Mouse (Mus musculus): ENCODE measurements around the gene Ncstn. TPM values are rescaled to one million over a fixed set of nuclear protein-coding genes. Genes with fewer than 3 reads are reported as not detected.

Gene Ncstn
- polyA plus RNA-seq, 1 experiment from 2014 or later, result 115 TPM

- Histone ChIP-seq H3K4me2 (ENCODE audit: low read depth, low read length) (peak overlapping the region; percentile 27; the same call in 1 of the 2 replicates), H3K9me3 (ENCODE audit: control insufficient read depth, low read length) (no peaks in the 10 kb centered on the region), H3K36me3 (ENCODE audit: control insufficient read depth, insufficient read depth, low read length) (no peaks in the 10 kb centered on the region), H3K27ac (ENCODE audit: low read depth, low read length) (peak overlapping the region; percentile 91), H3K4me3 (ENCODE audit: low read depth, low read length) (no peak overlapping the region), H3K4me1 (ENCODE audit: control insufficient read depth, insufficient read depth, low read length) (peaks cover 31% of the 10 kb centered on the region), H3K27me3 (ENCODE audit: control insufficient read depth, insufficient read depth, low read length) (no peaks in the 10 kb centered on the region), H3K9ac (replicated peaks; ENCODE audit: low read depth, low read length) (0 out of 2 replicates have a peak overlapping the region, but pooled peaks have one; percentile 7)
- ATAC-seq (ENCODE audit: low read depth), result peak; percentile 28
- WGBS, result 8% methylated on average over 12 of the region's 13 CpGs
These were observed 33.3 kb downstream of the Ncstn start for GRCm38 (mm10) chr1:172049131-172049782.

GRCm38 (mm10) chr1:172048241-172048734 is 34.3 kb downstream of the Ncstn start:
- Histone ChIP-seq H3K4me1 (ENCODE audit: control insufficient read depth, insufficient read depth, low read length) (peaks cover 27% of the 10 kb centered on the region), H3K4me2 (ENCODE audit: low read depth, low read length) (peak overlapping the region; percentile 21), H3K9me3 (ENCODE audit: control insufficient read depth, low read length) (no peaks in the 10 kb centered on the region), H3K9ac (replicated peaks; ENCODE audit: low read depth, low read length) (0 out of 2 replicates have a peak overlapping the region, but pooled peaks have one; percentile 28), H3K4me3 (ENCODE audit: low read depth, low read length) (no peak overlapping the region), H3K36me3 (ENCODE audit: control insufficient read depth, insufficient read depth, low read length) (no peaks in the 10 kb centered on the region), H3K27ac (ENCODE audit: low read depth, low read length) (peak overlapping the region; percentile 91), H3K27me3 (ENCODE audit: control insufficient read depth, insufficient read depth, low read length) (no peaks in the 10 kb centered on the region)
- 6% methylated on average over 6 of the region's 6 CpGs for WGBS
- peak; percentile 83 for ATAC-seq (ENCODE audit: low read depth)

DNA sequence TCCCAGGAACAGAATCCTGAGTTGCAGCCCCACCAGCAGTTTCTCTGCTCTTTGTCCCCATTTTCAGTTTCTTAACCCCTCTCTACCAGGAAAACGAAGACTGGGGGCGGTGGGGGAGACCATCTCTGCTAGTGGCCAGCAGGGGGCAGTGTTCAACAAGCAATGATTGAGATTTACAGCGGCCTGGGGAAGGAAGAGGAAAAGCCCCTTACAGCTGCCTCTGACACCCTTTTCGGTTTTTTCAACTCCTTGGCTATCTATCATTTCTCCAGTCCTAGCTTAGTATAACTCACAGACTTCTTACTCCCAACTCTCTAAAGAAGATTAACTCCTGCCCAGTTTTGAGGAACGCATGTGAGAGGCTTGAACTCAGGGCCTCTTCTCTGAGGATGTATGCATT is 35.7 kb downstream of the Ncstn start:
- 8% methylated on average over 5 of the region's 5 CpGs for WGBS
- H3K27me3 ChIP-seq (ENCODE audit: control insufficient read depth, insufficient read depth, low read length), result no peaks in the 10 kb centered on the region
- no peaks in the 10 kb centered on the region for H3K9me3 ChIP-seq (ENCODE audit: control insufficient read depth, low read length)
- H3K4me2 ChIP-seq (ENCODE audit: low read depth, low read length), result no peak overlapping the region; the same call in 1 of the 2 replicates
- H3K9ac ChIP-seq (replicated peaks; ENCODE audit: low read depth, low read length), result no peak overlapping the region
- no peaks in the 10 kb centered on the region for H3K36me3 ChIP-seq (ENCODE audit: control insufficient read depth, insufficient read depth, low read length)
- no peak overlapping the region for H3K27ac ChIP-seq (ENCODE audit: low read depth, low read length)
- peak; percentile 16; the same call in 1 of the 2 replicates for ATAC-seq (ENCODE audit: low read depth)
- peaks cover 20% of the 10 kb centered on the region for H3K4me1 ChIP-seq (ENCODE audit: control insufficient read depth, insufficient read depth, low read length)
- no peak overlapping the region for H3K4me3 ChIP-seq (ENCODE audit: low read depth, low read length)

DNA sequence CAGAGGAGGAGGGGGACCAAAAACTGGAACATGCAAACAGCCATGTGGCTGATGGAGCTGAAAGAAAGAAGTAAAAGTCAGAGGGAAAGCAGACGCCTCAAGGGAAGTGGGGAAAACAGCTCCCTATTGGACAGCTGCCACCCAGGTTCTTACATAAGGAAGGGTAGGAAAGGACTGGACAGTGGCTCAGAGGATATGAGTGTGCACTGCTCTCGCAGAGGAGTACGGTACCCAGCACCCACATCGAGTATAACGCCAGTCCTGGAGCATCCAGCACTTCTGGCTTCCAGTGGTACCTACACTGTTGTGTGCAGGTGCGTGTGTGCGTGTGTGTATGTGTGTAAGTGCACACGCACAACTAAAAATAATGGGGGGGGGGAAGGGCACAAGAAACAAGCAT is 36.2 kb downstream of the Ncstn start:
- ATAC-seq (ENCODE audit: low read depth), result no peak
- Histone ChIP-seq H3K36me3 (ENCODE audit: control insufficient read depth, insufficient read depth, low read length) (no peaks in the 10 kb centered on the region), H3K27ac (ENCODE audit: low read depth, low read length) (no peak overlapping the region), H3K4me3 (ENCODE audit: low read depth, low read length) (no peak overlapping the region), H3K4me1 (ENCODE audit: control insufficient read depth, insufficient read depth, low read length) (peaks cover 20% of the 10 kb centered on the region), H3K9me3 (ENCODE audit: control insufficient read depth, low read length) (no peaks in the 10 kb centered on the region), H3K27me3 (ENCODE audit: control insufficient read depth, insufficient read depth, low read length) (no peaks in the 10 kb centered on the region), H3K4me2 (ENCODE audit: low read depth, low read length) (no peak overlapping the region), H3K9ac (replicated peaks; ENCODE audit: low read depth, low read length) (no peak overlapping the region)
- WGBS, result 77% methylated on average over 8 of the region's 8 CpGs

DNA sequence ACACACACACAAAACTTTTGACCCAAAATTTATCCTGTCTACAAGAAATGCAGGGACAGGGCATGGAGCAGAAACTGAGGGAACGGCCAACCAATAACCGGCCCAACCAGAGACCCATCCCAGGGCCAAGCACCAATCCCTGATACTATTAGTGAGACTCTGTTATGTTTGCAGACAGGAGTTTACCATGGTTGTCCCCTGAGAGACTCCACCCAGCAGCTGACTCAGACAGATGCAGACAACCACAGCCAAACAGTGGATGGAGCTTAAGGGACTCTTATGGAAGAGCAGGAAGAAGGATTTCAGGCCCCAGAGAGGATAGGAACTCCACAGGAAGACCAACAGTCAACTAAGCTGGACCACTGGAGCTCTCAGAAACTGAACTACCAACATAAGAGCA is 52.7 kb downstream of the Ncstn start:
- no peak for ATAC-seq (ENCODE audit: low read depth)
- no peak overlapping the region for H3K9ac ChIP-seq (replicated peaks; ENCODE audit: low read depth, low read length)
- no peak overlapping the region for H3K4me3 ChIP-seq (ENCODE audit: low read depth, low read length)
- peaks cover 20% of the 10 kb centered on the region for H3K4me1 ChIP-seq (ENCODE audit: control insufficient read depth, insufficient read depth, low read length)
- H3K9me3 ChIP-seq (ENCODE audit: control insufficient read depth, low read length), result no peaks in the 10 kb centered on the region
- no peaks in the 10 kb centered on the region for H3K36me3 ChIP-seq (ENCODE audit: control insufficient read depth, insufficient read depth, low read length)
- 85% methylated on average over 2 of the region's 2 CpGs for WGBS
- H3K4me2 ChIP-seq (ENCODE audit: low read depth, low read length), result no peak overlapping the region
- no peaks in the 10 kb centered on the region for H3K27me3 ChIP-seq (ENCODE audit: control insufficient read depth, insufficient read depth, low read length)
- no peak overlapping the region for H3K27ac ChIP-seq (ENCODE audit: low read depth, low read length)

GRCm38 (mm10) chr1:172028394-172029275 is 54.0 kb downstream of the Ncstn start, which contains the start of gene Vangl2:
Vangl2 (minus strand) TSS chr1:172028444.
- Histone ChIP-seq H3K4me2 (ENCODE audit: low read depth, low read length) (peak within 1 kb of the TSS; percentile 93), H3K4me1 (ENCODE audit: control insufficient read depth, insufficient read depth, low read length) (peaks cover 33% of the 10 kb centered on the region), H3K27ac (ENCODE audit: low read depth, low read length) (peak within 1 kb of the TSS; percentile 97), H3K36me3 (ENCODE audit: control insufficient read depth, insufficient read depth, low read length) (no peaks in the 10 kb centered on the region), H3K27me3 (ENCODE audit: control insufficient read depth, insufficient read depth, low read length) (no peaks in the 10 kb centered on the region), H3K4me3 (ENCODE audit: low read depth, low read length) (peak within 1 kb of the TSS; percentile 97), H3K9me3 (ENCODE audit: control insufficient read depth, low read length) (no peaks in the 10 kb centered on the region), H3K9ac (replicated peaks; ENCODE audit: low read depth, low read length) (peak within 1 kb of the TSS; percentile 94)
- ATAC-seq (ENCODE audit: low read depth), result no peak
- WGBS, result 22% methylated on average over 21 of the region's 21 CpGs

GRCm38 (mm10) chr1:172027809-172028102 is 54.8 kb downstream of the Ncstn start:
- peak; percentile 30; the same call in 1 of the 2 replicates for ATAC-seq (ENCODE audit: low read depth)
- Histone ChIP-seq H3K4me3 (ENCODE audit: low read depth, low read length) (peak overlapping the region; percentile 97; the same call in 1 of the 2 replicates), H3K9ac (replicated peaks; ENCODE audit: low read depth, low read length) (peak overlapping the region; percentile 94), H3K27me3 (ENCODE audit: control insufficient read depth, insufficient read depth, low read length) (no peaks in the 10 kb centered on the region), H3K4me1 (ENCODE audit: control insufficient read depth, insufficient read depth, low read length) (peaks cover 36% of the 10 kb centered on the region), H3K27ac (ENCODE audit: low read depth, low read length) (peak overlapping the region; percentile 97), H3K36me3 (ENCODE audit: control insufficient read depth, insufficient read depth, low read length) (no peaks in the 10 kb centered on the region), H3K9me3 (ENCODE audit: control insufficient read depth, low read length) (no peaks in the 10 kb centered on the region), H3K4me2 (ENCODE audit: low read depth, low read length) (peak overlapping the region; percentile 93)
- 3% methylated on average over 10 of the region's 10 CpGs for WGBS

- H3K9ac ChIP-seq (replicated peaks; ENCODE audit: low read depth, low read length), result peak overlapping the region; percentile 94
- H3K36me3 ChIP-seq (ENCODE audit: control insufficient read depth, insufficient read depth, low read length), result no peaks in the 10 kb centered on the region
- H3K4me1 ChIP-seq (ENCODE audit: control insufficient read depth, insufficient read depth, low read length), result peaks cover 41% of the 10 kb centered on the region
- H3K27me3 ChIP-seq (ENCODE audit: control insufficient read depth, insufficient read depth, low read length), result no peaks in the 10 kb centered on the region
- H3K4me2 ChIP-seq (ENCODE audit: low read depth, low read length), result peak overlapping the region; percentile 93
- under 1% methylated on average over 50 of the region's 54 CpGs for WGBS
- peak overlapping the region; percentile 97 for H3K4me3 ChIP-seq (ENCODE audit: low read depth, low read length)
- H3K27ac ChIP-seq (ENCODE audit: low read depth, low read length), result peak overlapping the region; percentile 97
- no peaks in the 10 kb centered on the region for H3K9me3 ChIP-seq (ENCODE audit: control insufficient read depth, low read length)
- peak; percentile 86 for ATAC-seq (ENCODE audit: low read depth)
These were observed 55.4 kb downstream of the Ncstn start for GRCm38 (mm10) chr1:172027010-172027808.
